Mouse (Mus musculus) limb, embryonic 10.5 days (tissue): ENCODE results near the gene Qpct. TPM values are rescaled to one million over a fixed set of nuclear protein-coding genes. Genes with fewer than 3 reads are reported as not detected.
A peak's percentile ranks its signal among the peaks of the same experiment; 100 is the strongest.

ENCODE experiments used
- DNase-seq: peaks from one replicate; pipeline ENCODE4 v3.0.0-alpha.2; 2017; ENCODE audit warnings: low spot score
- H3K27ac ChIP-seq: fragments of 300-500 bp; sonication (generic); 2 replicates; pipeline ENCODE4 v1.5.1; 2016; ENCODE audit warnings: mild to moderate bottlenecking
- H3K27me3 ChIP-seq: fragments of 300-500 bp; sonication (generic); 2 replicates; pipeline ENCODE4 v1.6.1; 2016; ENCODE audit warnings: low read depth, mild to moderate bottlenecking; ENCODE audit not compliant: poor library complexity, severe bottlenecking
- H3K36me3 ChIP-seq: fragments of 300-500 bp; sonication (generic); 2 replicates; pipeline ENCODE4 v1.6.1; 2016; ENCODE audit warnings: mild to moderate bottlenecking, moderate library complexity
- H3K4me1 ChIP-seq: fragments of 300-500 bp; sonication (generic); 2 replicates; pipeline ENCODE4 v1.6.1; 2016
- H3K4me3 ChIP-seq: fragments of 300-500 bp; sonication (generic); 2 replicates; pipeline ENCODE4 v1.5.1; 2016; ENCODE audit warnings: mild to moderate bottlenecking, moderate library complexity
- H3K9me3 ChIP-seq: fragments of 300-500 bp; sonication (generic); replicated peaks from 2 replicates; pipeline ENCODE4 v1.6.1; 2016; ENCODE audit warnings: mild to moderate bottlenecking
- WGBS: fragments of 180-500 bp; shearing (Covaris S2); methylation state at CpG from one replicate; pipeline ENCODE4 v1.1.7; 2016; 5-methylcytosine and 5-hydroxymethylcytosine counted together
- polyA plus RNA-seq: library from polyadenylated mRNA; unstranded; fragments of >200 nt; fragmentation: Nextera tagmentation; extraction: Ambion mirVana; gene quantifications from 2 replicates; pipeline ENCODE4 v1.2.1, GENCODE M21; 2016

Gene Qpct
- polyA plus RNA-seq, 1 experiment from 2014 or later = 0.99 TPM

DNA sequence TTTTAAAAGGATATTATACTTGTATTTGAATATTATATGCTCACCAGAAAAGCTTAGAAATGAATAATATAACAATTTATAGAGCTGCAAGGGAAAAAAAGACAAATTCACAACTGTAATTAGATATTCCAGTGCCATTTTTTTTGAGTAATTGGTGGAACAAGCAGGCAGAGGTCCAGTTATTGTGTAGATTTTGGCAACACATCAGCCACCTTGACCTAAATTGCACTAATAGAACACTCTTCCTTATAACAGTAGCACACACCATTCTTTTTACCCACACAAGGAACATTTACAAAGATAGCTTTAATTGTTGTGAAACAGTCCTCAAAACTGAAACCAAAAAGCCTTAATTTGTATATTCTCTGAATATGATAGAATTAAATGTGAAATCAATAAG is 12.0 kb upstream of the Qpct start:
- Histone ChIP-seq H3K27ac (no peak overlapping the region), H3K27me3 (no peaks in the 10 kb centered on the region), H3K36me3 (no peaks in the 10 kb centered on the region), H3K9me3 (no peaks in the 10 kb centered on the region), H3K4me3 (no peak overlapping the region), H3K4me1 (no peaks in the 10 kb centered on the region)
- no peak for DNase-seq

DNA sequence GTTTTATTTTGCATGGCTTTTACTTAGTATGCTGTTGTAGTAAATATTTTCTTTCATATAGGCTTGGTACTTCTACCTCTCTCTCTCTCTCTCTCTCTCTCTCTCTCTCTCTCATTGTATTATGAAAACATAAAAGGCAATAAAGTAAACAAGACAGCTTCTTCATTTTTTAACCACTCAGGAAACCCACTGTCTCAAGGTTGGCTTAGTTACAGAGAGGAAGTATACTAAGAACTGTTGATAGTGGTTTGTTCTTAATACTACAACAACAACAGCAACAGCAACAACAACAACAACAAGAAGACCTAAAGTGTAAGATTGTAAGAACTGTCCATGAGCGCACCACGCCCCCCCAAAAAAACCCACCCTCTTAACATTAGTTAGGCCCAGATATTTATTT is 8.0 kb upstream of the Qpct start:
- Histone ChIP-seq H3K27me3 (no peaks in the 10 kb centered on the region), H3K27ac (no peak overlapping the region), H3K9me3 (no peaks in the 10 kb centered on the region), H3K4me1 (no peaks in the 10 kb centered on the region), H3K36me3 (no peaks in the 10 kb centered on the region), H3K4me3 (no peak overlapping the region)
- 98% methylated on average over 2 of the region's 2 CpGs for WGBS
- no peak for DNase-seq

DNA sequence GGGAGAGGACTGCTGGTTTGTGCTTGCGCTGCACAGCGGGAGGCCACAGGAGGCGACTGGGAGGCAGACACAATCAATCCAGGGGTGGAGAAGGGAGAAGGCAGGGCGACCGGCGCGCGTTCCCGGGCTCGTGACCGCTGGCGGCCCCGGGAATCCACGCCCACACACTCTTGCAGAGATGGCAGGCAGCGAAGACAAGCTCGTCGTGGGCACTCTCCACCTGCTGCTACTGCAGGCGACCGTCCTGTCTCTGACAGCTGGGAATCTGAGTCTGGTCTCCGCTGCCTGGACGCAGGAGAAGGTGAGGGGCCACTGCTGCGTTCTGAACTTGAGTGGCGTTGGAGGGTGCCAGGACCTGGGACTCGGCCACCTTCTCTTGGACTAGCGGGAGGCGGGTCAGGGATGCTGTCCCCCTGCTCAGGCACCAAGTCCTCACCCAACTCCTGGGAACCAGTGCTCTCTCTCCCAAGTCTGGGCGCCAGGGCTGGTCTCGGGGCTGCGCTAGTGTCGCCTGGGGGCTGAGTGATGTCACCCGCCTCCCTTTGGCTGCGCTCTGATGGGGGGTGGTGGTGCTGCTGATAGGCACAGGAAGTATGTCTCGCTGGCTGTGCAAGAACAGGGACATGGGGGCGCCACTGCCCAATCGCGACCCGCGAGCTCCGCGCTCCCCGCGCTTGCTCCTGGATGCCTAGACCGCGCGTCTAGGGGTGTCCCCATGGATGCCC is 544 bp downstream of the Qpct start:
- H3K27ac ChIP-seq = peak overlapping the region; percentile 56
- H3K4me1 ChIP-seq = peaks cover 11% of the 10 kb centered on the region
- H3K9me3 ChIP-seq = no peaks in the 10 kb centered on the region
- WGBS = under 1% methylated on average over 45 of the region's 45 CpGs
- peaks cover 45% of the 10 kb centered on the region for H3K27me3 ChIP-seq
- DNase-seq = peak; percentile 68
- H3K4me3 ChIP-seq = peak overlapping the region; percentile 67
- no peaks in the 10 kb centered on the region for H3K36me3 ChIP-seq

DNA sequence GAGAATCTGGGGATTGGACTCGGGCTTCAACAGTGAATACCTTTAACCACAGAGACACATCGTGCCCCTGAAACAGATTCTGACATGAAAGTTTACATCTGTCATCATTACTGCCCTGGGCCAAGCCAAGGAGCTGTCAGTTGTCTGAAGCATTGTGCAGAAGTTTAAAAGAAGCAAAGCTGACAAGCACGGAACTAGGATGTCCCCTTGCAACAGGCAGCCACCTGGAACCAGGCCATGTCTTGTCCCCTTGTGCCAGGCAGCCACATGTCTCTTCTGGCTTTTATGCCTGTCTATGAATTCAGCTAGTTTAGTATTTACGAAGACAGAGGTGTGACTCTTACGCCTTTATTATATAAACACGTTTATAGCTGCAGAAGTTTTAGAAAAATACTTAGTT is 6.6 kb downstream of the Qpct start:
- no peaks in the 10 kb centered on the region for H3K9me3 ChIP-seq
- no peak for DNase-seq
- no peaks in the 10 kb centered on the region for H3K36me3 ChIP-seq
- no peak overlapping the region for H3K4me3 ChIP-seq
- H3K4me1 ChIP-seq = no peaks in the 10 kb centered on the region
- H3K27me3 ChIP-seq = peaks cover 21% of the 10 kb centered on the region
- WGBS = 82% methylated on average over 6 of the region's 6 CpGs
- H3K27ac ChIP-seq = no peak overlapping the region

GRCm38 (mm10) chr17:79060221-79060620 is 8.5 kb downstream of the Qpct start:
- Histone ChIP-seq H3K27ac (no peak overlapping the region), H3K4me1 (no peaks in the 10 kb centered on the region), H3K36me3 (no peaks in the 10 kb centered on the region), H3K27me3 (0 out of 2 replicates have a peak, but pooled peaks cover 6% of the 10 kb centered on the region), H3K9me3 (no peaks in the 10 kb centered on the region), H3K4me3 (no peak overlapping the region)
- 75% methylated on average over 5 of the region's 5 CpGs for WGBS
- no peak for DNase-seq

- peaks cover 13% of the 10 kb centered on the region; the same call in 1 of the 2 replicates for H3K4me1 ChIP-seq
- WGBS = 83% methylated on average over 1 of the region's 1 CpGs
Observed at GRCm38 (mm10) chr17:79064250-79064649, 12.5 kb downstream of the Qpct start.

DNA sequence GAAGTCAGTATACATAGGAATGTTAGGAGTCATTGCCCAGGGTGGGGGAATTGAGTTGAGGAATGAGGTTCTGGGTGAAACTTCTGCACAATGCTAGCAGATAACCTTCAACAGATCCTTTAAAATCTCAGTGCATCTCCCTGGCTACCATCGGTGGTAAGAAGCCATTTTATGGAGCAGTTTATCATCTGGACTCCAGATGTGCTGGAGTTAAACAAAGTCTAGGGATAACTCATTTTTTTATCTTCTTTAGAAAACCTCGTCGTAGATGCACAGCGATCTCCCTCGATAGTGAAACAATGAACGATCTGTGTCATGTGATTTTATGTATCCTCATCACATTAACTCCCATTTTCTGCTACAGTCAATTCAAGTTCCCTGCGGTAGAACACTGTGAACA is 16.9 kb downstream of the Qpct start:
- Histone ChIP-seq H3K27ac (peak overlapping the region; percentile 74), H3K4me3 (no peak overlapping the region), H3K4me1 (peaks cover 14% of the 10 kb centered on the region; the same call in 1 of the 2 replicates), H3K36me3 (no peaks in the 10 kb centered on the region), H3K9me3 (no peaks in the 10 kb centered on the region), H3K27me3 (no peaks in the 10 kb centered on the region)
- DNase-seq = no peak
- WGBS = 71% methylated on average over 7 of the region's 7 CpGs

More at GRCm38 (mm10) chr17:79064250-79064649, 12.5 kb downstream of the Qpct start:
- H3K27me3 ChIP-seq = no peaks in the 10 kb centered on the region
- H3K36me3 ChIP-seq = no peaks in the 10 kb centered on the region
- H3K4me3 ChIP-seq = no peak overlapping the region
- DNase-seq = no peak
- H3K9me3 ChIP-seq = no peaks in the 10 kb centered on the region
- H3K27ac ChIP-seq = no peak overlapping the region

DNA sequence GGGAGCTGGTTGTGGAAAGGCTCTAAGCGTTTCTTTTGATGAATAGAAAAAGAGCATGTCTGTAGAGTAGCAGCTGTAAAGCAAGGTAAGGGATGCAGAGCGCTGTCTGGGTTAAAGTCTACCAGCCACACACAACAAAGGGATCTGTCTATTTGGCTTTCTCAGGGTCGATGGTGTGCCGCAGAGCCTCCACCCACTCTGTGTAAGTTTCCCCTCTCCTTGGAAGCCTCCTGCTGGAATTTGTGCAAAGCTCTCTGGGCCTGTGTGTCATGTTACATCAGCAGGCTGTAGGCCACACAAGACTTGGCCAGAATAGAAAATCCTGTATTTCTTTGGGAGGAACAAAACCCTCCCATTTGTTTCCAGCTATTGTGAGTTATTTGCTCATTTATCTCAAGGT is 17.3 kb downstream of the Qpct start:
- Histone ChIP-seq H3K27ac (peak overlapping the region; percentile 74), H3K9me3 (no peaks in the 10 kb centered on the region), H3K27me3 (no peaks in the 10 kb centered on the region), H3K36me3 (no peaks in the 10 kb centered on the region), H3K4me3 (no peak overlapping the region), H3K4me1 (peaks cover 14% of the 10 kb centered on the region; the same call in 1 of the 2 replicates)
- no peak for DNase-seq
- 62% methylated on average over 4 of the region's 4 CpGs for WGBS

DNA sequence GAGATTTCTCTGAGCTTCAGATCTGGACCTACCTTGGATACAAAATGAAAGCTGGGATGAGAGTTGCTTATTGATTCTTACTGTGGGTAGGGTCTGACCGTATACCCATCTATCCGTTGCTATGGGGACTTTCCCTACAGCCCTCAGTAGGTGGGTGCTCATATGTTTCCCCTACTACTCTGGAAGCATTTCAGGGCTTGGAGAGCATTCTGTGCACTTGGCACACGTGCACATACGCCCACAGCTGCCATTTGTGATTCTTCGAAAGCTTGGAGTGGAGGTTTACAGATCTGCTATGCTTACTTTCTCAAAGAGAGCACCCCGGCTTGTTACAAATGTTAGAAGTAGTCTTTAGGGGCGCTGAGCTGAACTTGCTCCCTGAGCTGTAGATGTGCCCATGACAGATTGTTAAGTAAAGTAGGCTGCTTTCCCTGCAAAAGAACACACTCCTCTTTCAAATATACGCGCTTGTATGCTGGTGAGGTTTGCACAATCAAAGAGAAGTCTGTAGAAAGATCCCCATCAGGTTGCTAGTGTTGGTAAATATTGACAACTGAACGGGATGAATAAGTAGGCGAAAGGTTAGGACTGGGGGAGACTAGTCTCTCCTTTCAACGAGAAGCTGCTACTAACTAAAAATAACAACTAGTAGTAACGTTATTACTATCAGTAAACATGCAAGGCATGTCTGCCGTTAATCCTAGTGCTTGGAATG is 18.2 kb downstream of the Qpct start:
- Histone ChIP-seq H3K36me3 (no peaks in the 10 kb centered on the region), H3K4me3 (no peak overlapping the region), H3K4me1 (peaks cover 14% of the 10 kb centered on the region; the same call in 1 of the 2 replicates), H3K9me3 (no peaks in the 10 kb centered on the region), H3K27ac (no peak overlapping the region), H3K27me3 (no peaks in the 10 kb centered on the region)
- WGBS = 92% methylated on average over 14 of the region's 14 CpGs
- no peak for DNase-seq

- H3K27me3 ChIP-seq = no peaks in the 10 kb centered on the region
- DNase-seq = no peak
- WGBS = 85% methylated on average over 11 of the region's 11 CpGs
Observed at GRCm38 (mm10) chr17:79071951-79072350, 20.2 kb downstream of the Qpct start.

GRCm38 (mm10) chr17:79076974-79077847 is 25.5 kb downstream of the Qpct start:
- no peak for DNase-seq
- H3K9me3 ChIP-seq = no peaks in the 10 kb centered on the region
- H3K4me1 ChIP-seq = no peaks in the 10 kb centered on the region
- no peaks in the 10 kb centered on the region for H3K27me3 ChIP-seq
- WGBS = 80% methylated on average over 8 of the region's 8 CpGs
- H3K4me3 ChIP-seq = no peak overlapping the region
- no peak overlapping the region for H3K27ac ChIP-seq
- H3K36me3 ChIP-seq = no peaks in the 10 kb centered on the region

More at GRCm38 (mm10) chr17:79071951-79072350, 20.2 kb downstream of the Qpct start:
- Histone ChIP-seq H3K4me3 (no peak overlapping the region), H3K4me1 (peaks cover 14% of the 10 kb centered on the region; the same call in 1 of the 2 replicates), H3K27ac (no peak overlapping the region), H3K9me3 (no peaks in the 10 kb centered on the region), H3K36me3 (no peaks in the 10 kb centered on the region)

DNA sequence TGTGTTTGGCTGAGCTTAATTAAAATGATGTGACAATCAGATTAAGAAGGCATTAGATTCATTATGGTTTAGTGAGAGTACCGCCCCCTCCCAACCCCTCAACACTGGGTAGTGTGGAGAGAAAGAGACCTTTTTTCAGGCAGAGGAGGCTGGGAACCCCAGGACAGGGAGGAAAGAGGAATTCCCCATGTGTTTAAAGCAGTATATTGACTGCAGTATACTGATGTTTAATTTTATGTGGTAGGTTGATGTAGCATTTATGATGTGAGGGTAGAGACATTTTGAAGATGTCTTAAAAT is 26.1 kb downstream of the Qpct start:
- no peaks in the 10 kb centered on the region for H3K9me3 ChIP-seq
- DNase-seq = no peak
- no peaks in the 10 kb centered on the region for H3K36me3 ChIP-seq
- H3K4me1 ChIP-seq = no peaks in the 10 kb centered on the region
- WGBS = 87% methylated on average over 1 of the region's 1 CpGs
- H3K27ac ChIP-seq = no peak overlapping the region
- H3K27me3 ChIP-seq = no peaks in the 10 kb centered on the region
- no peak overlapping the region for H3K4me3 ChIP-seq

GRCm38 (mm10) chr17:79078248-79078647 is 26.5 kb downstream of the Qpct start:
- H3K4me3 ChIP-seq = no peak overlapping the region
- DNase-seq = no peak
- H3K27me3 ChIP-seq = no peaks in the 10 kb centered on the region
- 79% methylated on average over 8 of the region's 8 CpGs for WGBS
- no peak overlapping the region for H3K27ac ChIP-seq
- H3K9me3 ChIP-seq = no peaks in the 10 kb centered on the region
- H3K4me1 ChIP-seq = no peaks in the 10 kb centered on the region
- H3K36me3 ChIP-seq = no peaks in the 10 kb centered on the region
